Mouse (Mus musculus) lung, embryonic 14.5 days (tissue): Measurements from ENCODE around the gene Vars. TPM values are rescaled to one million over a fixed set of nuclear protein-coding genes. Genes with fewer than 3 reads are reported as not detected.
"Not testable (repeated sequence)": the region's sequence is repeated elsewhere in the genome, so short reads cannot be mapped to it uniquely, and the experiment has no call there.

Experiments used
- ATAC-seq: fragments of 200-750 bp; cut with Nextera tagmentation; 2 replicates; pipeline ENCODE4 v1.8.0; 2017; ENCODE audit warnings: mild to moderate bottlenecking, moderate TSS enrichment, moderate library complexity; ENCODE audit not compliant: insufficient read depth
- DNase-seq: peaks from one replicate; pipeline ENCODE4 v3.0.0-alpha.2; 2015
- H3K27ac ChIP-seq: fragments of 300-500 bp; sonication (generic); 2 replicates; pipeline ENCODE4 v1.5.1; 2014; ENCODE audit warnings: low read depth, mild to moderate bottlenecking, moderate library complexity
- H3K27me3 ChIP-seq: fragments of 300-500 bp; sonication (generic); 2 replicates; pipeline ENCODE4 v1.6.1; 2014; ENCODE audit warnings: low read length, control low read depth; ENCODE audit not compliant: insufficient read depth
- H3K36me3 ChIP-seq: fragments of 300-500 bp; sonication (generic); 2 replicates; pipeline ENCODE4 v1.6.1; 2014; ENCODE audit warnings: control low read depth; ENCODE audit not compliant: insufficient read depth
- H3K4me1 ChIP-seq: fragments of 300-500 bp; sonication (generic); 2 replicates; pipeline ENCODE4 v1.6.1; 2014; ENCODE audit warnings: antibody characterized with exemption, control low read depth; ENCODE audit not compliant: insufficient read depth
- H3K4me2 ChIP-seq: fragments of 300-500 bp; sonication (generic); 2 replicates; pipeline ENCODE4 v1.6.1; 2014; ENCODE audit warnings: mild to moderate bottlenecking
- H3K4me3 ChIP-seq: fragments of 300-500 bp; sonication (generic); 2 replicates; pipeline ENCODE4 v1.5.1; 2014; ENCODE audit warnings: low read depth, low read length
- H3K9ac ChIP-seq: fragments of 300-500 bp; sonication (generic); 2 replicates; pipeline ENCODE4 v1.6.1; 2014
- H3K9me3 ChIP-seq: fragments of 300-500 bp; sonication (generic); 2 replicates; pipeline ENCODE4 v1.6.1; 2016; ENCODE audit warnings: low read depth, low read length, control low read depth
- CTCF ChIP-seq: IDR thresholded peaks from 2 replicates; pipeline ENCODE4 v1.5.1; 2016; ENCODE audit warnings: antibody characterized with exemption, low read depth
- WGBS: fragments of 180-500 bp; shearing (Covaris S2); extraction: QIAGEN DNeasy Blood & Tissue Kit; methylation state at CpG from one replicate; pipeline ENCODE4 v1.1.7; 2014; 5-methylcytosine and 5-hydroxymethylcytosine counted together
- polyA plus RNA-seq: library from polyadenylated mRNA; unstranded; fragments of >200 nt; fragmentation: Nextera tagmentation; extraction: Ambion mirVana; gene quantifications from 2 replicates; pipeline ENCODE4 v1.2.1, GENCODE M21; 2014

Vars gene
- polyA plus RNA-seq, 1 experiment from 2014 or later: 161 TPM

DNA sequence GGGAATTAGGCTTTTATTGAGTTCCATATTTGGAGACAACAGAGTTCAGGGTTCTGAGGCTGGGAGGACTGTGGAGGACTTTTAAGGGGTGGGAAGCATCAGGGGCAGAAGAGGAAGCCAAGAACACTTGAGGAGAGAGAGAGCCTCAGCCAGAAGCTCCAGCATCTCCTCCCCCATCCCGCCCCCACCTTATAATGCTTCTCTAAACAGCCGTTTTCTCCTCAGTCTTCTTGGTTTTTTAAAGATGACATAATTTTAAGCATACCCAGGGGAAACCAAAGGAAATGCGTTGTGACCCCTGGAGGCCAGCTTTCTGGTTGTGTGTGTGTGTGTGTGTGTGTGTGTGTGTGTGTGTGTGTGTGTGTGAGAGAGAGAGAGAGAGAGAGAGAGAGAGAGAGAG lies 38.7 kb upstream of the Vars start:
- Histone ChIP-seq H3K27me3 (no peaks in the 10 kb centered on the region), H3K4me3 (no peak overlapping the region), H3K9me3 (no peaks in the 10 kb centered on the region), H3K4me1 (no peaks in the 10 kb centered on the region), H3K27ac (no peak overlapping the region), H3K36me3 (no peaks in the 10 kb centered on the region), H3K9ac (no peak overlapping the region), H3K4me2 (no peak overlapping the region)
- ATAC-seq (no peak), DNase-seq (no peak)
- 30% methylated on average over 3 of the region's 3 CpGs for WGBS
- TF ChIP-seq CTCF: no peak

DNA sequence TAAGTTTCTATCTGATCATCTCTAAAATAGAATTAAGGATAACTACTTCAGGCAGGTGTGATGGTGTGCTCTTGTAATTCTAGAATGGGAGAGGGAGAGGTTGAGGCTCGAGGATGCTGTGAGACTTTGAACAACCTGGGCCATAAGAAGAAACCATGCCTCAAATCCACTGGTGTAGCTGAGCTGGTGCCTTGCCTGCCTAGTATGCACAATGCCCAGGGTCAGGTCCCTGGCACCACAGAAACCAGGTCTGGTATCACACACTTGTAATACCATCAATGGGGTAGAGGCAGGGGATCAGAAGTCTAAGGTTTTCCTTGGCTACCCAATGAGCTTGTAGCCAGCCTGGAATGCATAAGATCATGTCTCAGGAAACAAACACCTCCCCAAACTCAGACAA lies 37.9 kb upstream of the Vars start:
- no peak for ATAC-seq
- no peak overlapping the region for H3K4me3 ChIP-seq
- WGBS: 68% methylated on average over 1 of the region's 1 CpGs

DNA sequence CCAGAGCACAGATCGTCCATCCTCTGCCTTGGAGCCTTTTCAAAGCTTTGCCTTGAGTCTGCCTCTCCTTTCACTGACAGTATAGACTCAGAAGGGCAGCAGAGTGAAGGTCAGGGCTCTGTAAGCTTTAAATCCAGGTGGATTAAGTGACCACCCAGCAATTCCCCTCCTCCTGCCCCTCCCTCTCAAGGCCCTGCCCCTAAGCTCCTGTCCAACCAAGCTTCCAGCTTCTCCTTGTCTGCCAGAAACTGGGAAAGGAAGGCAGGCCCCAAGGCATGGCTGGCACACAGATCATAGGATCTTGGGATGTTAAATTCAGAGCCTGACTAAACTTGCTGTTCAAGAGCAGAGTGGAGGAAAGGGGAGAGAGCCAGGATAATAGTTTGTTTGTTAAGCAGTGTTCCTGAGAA lies 36.1 kb upstream of the Vars start:
- Histone ChIP-seq H3K36me3 (no peaks in the 10 kb centered on the region), H3K4me3 (no peak overlapping the region), H3K9ac (peak overlapping the region; percentile 18; the same call in 1 of the 2 replicates), H3K27ac (no peak overlapping the region), H3K4me1 (no peaks in the 10 kb centered on the region), H3K9me3 (no peaks in the 10 kb centered on the region), H3K27me3 (peaks cover 22% of the 10 kb centered on the region), H3K4me2 (no peak overlapping the region)
- 15% methylated on average over 1 of the region's 1 CpGs for WGBS
- ATAC-seq (no peak), DNase-seq (no peak)
- TF ChIP-seq CTCF: no peak

More for the DNA sequence above, 37.9 kb upstream of the Vars start:
- no peak for DNase-seq
- H3K4me1 ChIP-seq: no peaks in the 10 kb centered on the region
- no peak for TF ChIP-seq CTCF
- no peaks in the 10 kb centered on the region for H3K36me3 ChIP-seq
- H3K27me3 ChIP-seq: peaks cover 4% of the 10 kb centered on the region
- H3K4me2 ChIP-seq: no peak overlapping the region
- H3K9ac ChIP-seq: no peak overlapping the region
- H3K9me3 ChIP-seq: no peaks in the 10 kb centered on the region
- no peak overlapping the region for H3K27ac ChIP-seq

DNA sequence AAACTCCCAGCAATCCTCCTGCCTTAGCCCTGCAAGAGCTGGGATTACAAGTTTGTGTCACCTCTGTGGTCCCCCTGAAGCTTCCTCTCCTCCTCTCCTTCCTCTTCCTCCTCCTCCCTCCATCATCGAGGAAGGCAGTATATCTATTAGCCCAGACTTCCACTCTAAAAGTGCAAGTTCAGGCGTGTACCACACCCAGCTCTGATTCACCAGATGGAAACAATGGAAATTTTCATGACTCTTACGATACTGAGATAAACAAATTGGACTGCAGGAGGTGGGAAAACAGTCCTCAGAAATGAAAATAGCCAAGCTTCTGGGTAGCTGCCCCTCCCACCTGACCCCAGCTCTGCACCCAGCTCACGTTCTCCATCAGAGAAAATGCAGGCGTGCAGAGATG lies 35.2 kb upstream of the Vars start:
- Histone ChIP-seq H3K4me1 (no peaks in the 10 kb centered on the region), H3K27ac (no peak overlapping the region)
- WGBS: 61% methylated on average over 5 of the region's 5 CpGs

DNA sequence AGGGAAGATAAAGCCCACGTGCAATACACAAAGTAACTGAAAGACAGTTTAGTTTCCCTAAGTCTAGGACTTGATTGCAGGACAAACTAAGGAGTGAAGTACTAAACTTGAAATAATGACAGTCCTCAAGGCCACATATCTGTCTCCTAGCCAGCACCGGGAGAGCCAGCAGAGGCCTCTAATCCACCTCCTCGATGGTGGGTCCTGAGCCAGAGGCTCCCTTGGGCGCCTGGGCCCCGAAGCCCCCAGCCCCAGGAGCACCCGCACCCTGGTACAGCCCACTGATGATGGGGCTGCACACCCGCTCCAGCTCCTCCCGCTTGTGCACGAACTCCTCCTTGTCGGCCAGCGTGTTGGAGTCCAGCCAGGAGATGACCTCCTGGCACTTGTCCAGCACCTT lies 31.0 kb upstream of the Vars start, which contains the start of gene Gm20481:
TSS of gene Gm20481 (plus strand) at position 91 of the 400 bp plus-strand sequence.
- not testable (repeated sequence) for H3K36me3 ChIP-seq, DNase-seq, H3K4me3 ChIP-seq, H3K4me1 ChIP-seq, H3K9me3 ChIP-seq, H3K27ac ChIP-seq, H3K9ac ChIP-seq, H3K4me2 ChIP-seq, ATAC-seq
- H3K27me3 ChIP-seq: peaks cover 25% of the 10 kb centered on the region
- 50% methylated on average over 6 of the region's 11 CpGs for WGBS

More for the DNA sequence above, 35.2 kb upstream of the Vars start:
- H3K36me3 ChIP-seq: no peaks in the 10 kb centered on the region
- H3K4me2 ChIP-seq: no peak overlapping the region
- no peak overlapping the region for H3K4me3 ChIP-seq
- H3K9me3 ChIP-seq: no peaks in the 10 kb centered on the region
- ATAC-seq (no peak), DNase-seq (no peak)
- H3K27me3 ChIP-seq: peaks cover 25% of the 10 kb centered on the region
- H3K9ac ChIP-seq: no peak overlapping the region
- TF ChIP-seq CTCF: no peak

DNA sequence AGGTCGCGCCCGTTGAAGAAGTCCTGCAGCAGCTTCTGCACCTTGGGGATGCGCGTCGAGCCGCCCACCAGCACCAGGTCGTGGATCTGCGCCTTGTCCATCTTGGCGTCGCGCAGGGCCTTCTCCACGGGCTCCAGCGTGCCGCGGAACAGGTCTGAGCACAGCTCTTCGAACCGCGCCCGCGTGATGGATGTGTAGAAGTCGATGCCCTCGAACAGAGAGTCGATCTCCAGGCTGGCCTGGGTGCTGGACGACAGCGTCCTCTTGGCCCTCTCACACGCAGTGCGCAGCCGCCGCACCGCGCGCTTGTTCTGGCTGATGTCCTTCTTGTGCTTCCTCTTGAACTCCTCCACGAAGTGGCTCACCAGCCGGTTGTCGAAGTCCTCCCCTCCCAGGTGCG lies 29.9 kb upstream of the Vars start:
- WGBS: 33% methylated on average over 21 of the region's 37 CpGs
- H3K9ac ChIP-seq, H3K27ac ChIP-seq, H3K36me3 ChIP-seq, ATAC-seq, H3K4me1 ChIP-seq, H3K4me3 ChIP-seq, H3K9me3 ChIP-seq, DNase-seq, H3K4me2 ChIP-seq: not testable (repeated sequence)
- peaks cover 25% of the 10 kb centered on the region for H3K27me3 ChIP-seq

DNA sequence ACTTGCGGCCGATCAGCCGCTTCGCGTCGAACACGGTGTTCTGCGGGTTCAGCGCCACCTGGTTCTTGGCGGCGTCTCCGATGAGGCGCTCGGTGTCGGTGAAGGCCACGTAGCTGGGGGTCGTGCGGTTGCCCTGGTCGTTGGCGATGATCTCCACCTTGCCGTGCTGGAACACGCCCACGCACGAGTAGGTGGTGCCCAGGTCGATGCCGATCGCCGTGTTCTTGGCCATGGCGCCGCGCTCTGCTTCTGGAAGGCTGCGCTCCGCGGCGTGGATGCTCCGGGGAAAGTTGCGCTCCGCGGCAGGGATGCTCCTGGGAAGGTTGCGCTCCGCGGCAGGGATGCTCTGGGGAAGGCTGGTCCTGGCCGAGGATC lies 29.1 kb upstream of the Vars start:
- not testable (repeated sequence) for H3K27ac ChIP-seq, ATAC-seq, H3K4me1 ChIP-seq, H3K9ac ChIP-seq, H3K36me3 ChIP-seq, DNase-seq, H3K9me3 ChIP-seq
- H3K4me2 ChIP-seq: peak overlapping the region; percentile 82
- H3K4me3 ChIP-seq: peak overlapping the region; percentile 33; the same call in 1 of the 2 replicates
- peaks cover 25% of the 10 kb centered on the region for H3K27me3 ChIP-seq
- WGBS: 0% methylated on average over 28 of the region's 43 CpGs

DNA sequence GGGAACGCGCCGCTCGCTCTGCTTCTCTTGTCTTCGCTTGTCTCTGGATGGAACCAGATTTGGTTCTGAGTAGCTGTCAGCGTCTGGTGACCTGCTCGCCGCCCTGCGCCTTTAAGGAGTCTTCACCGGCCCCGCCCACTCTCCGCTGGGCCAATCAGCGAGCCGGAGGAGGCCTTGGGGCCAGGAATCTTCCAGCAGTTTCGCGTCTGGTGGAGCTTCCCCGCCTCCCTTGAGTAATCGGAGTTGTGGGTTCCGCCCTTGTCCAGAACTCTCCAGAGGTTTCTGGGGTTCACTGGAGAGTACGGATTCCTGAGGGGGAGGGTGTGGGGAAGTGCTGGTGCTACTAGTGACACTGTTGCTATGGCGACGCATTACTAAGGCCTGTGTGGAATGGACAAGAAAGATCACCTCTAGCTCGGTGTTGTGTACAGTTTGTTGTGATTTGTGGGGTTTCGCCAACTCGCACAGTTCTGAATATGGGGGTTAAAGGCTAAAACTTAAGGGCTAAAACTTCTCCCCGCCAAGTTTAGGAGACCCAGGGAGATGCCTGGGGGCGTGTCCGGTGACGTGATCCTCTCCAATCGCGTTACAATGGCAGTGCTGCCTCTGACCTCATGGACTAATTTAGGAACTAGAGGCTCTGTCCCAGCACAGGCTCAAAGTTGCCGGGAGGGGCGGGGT lies 28.6 kb upstream of the Vars start, which contains the start of the genes Hspa1a and Hspa1l:
TSS of gene Hspa1a (minus strand) at position 88 of the 681 bp plus-strand sequence.
TSS of gene Hspa1l (plus strand) at position 635 of the 681 bp plus-strand sequence.
- Histone ChIP-seq H3K4me3 (peak within 1 kb of the TSS; percentile 33), H3K27ac (0 out of 2 replicates have a peak within 1 kb of the TSS, but pooled peaks have one; percentile 40), H3K9ac (peak within 1 kb of the TSS; percentile 38), H3K27me3 (peaks cover 25% of the 10 kb centered on the region), H3K4me2 (peak within 1 kb of the TSS; percentile 82)
- H3K4me1 ChIP-seq, H3K9me3 ChIP-seq, H3K36me3 ChIP-seq: not testable (repeated sequence)
- DNase-seq: peak; percentile 85
- 2% methylated on average over 30 of the region's 33 CpGs for WGBS
- ATAC-seq: peak; percentile 94
